Mouse (Mus musculus): ENCODE measurements at regions not wholly inside any gene's neighbourhood (a gene's known extent, or its start where the extent isn't known, plus 50 kb on each side); places are given as distances from the start of the nearest gene placed in this dataset.

GRCm38 (mm10) chr4:10610784-10611183 lies 263.5 kb upstream of the 2610301B20Rik start:
- DNase-seq, result no peak
